Mouse (Mus musculus) embryonic facial prominence, embryonic 12.5 days (tissue): Measurements from ENCODE around the gene Cygb. TPM values are rescaled to one million over a fixed set of nuclear protein-coding genes. Genes with fewer than 3 reads are reported as not detected.

Experiments used
- ATAC-seq: fragments of 200-750 bp; cut with Nextera tagmentation; 2 replicates; pipeline ENCODE4 v1.8.0; 2017; ENCODE audit not compliant: insufficient number of reproducible peaks, insufficient read depth, low FRiP score, low TSS enrichment
- H3K27ac ChIP-seq: fragments of 300-500 bp; sonication (generic); 2 replicates; pipeline ENCODE4 v1.5.1; 2016; ENCODE audit warnings: mild to moderate bottlenecking
- H3K27me3 ChIP-seq: fragments of 300-500 bp; sonication (generic); 2 replicates; pipeline ENCODE4 v1.6.1; 2016; ENCODE audit warnings: mild to moderate bottlenecking, moderate library complexity
- H3K36me3 ChIP-seq: fragments of 300-500 bp; sonication (generic); 2 replicates; pipeline ENCODE4 v1.6.1; 2016; ENCODE audit warnings: mild to moderate bottlenecking
- H3K4me1 ChIP-seq: fragments of 300-500 bp; sonication (generic); 2 replicates; pipeline ENCODE4 v1.6.1; 2016
- H3K4me2 ChIP-seq: fragments of 300-500 bp; sonication (generic); replicated peaks from 2 replicates; pipeline ENCODE4 v1.6.1; 2016; ENCODE audit warnings: mild to moderate bottlenecking, moderate library complexity
- H3K4me3 ChIP-seq: fragments of 300-500 bp; sonication (generic); 2 replicates; pipeline ENCODE4 v1.5.1; 2016; ENCODE audit warnings: mild to moderate bottlenecking
- H3K9ac ChIP-seq: fragments of 300-500 bp; sonication (generic); 2 replicates; pipeline ENCODE4 v1.6.1; 2016; ENCODE audit warnings: mild to moderate bottlenecking, moderate library complexity
- H3K9me3 ChIP-seq: fragments of 300-500 bp; sonication (generic); 2 replicates; pipeline ENCODE4 v1.6.1; 2016; ENCODE audit warnings: mild to moderate bottlenecking, moderate library complexity
- WGBS: fragments of 180-500 bp; shearing (Covaris S2); methylation state at CpG from one replicate; pipeline ENCODE4 v1.1.7; 2016; 5-methylcytosine and 5-hydroxymethylcytosine counted together
- polyA plus RNA-seq: library from polyadenylated mRNA; unstranded; fragments of >200 nt; fragmentation: Nextera tagmentation; extraction: Ambion mirVana; gene quantifications from 2 replicates; pipeline ENCODE4 v1.2.1, GENCODE M21; 2016

Gene Cygb
- polyA plus RNA-seq, 1 experiment from 2014 or later: 7.1 TPM

- no peaks in the 10 kb centered on the region for H3K9me3 ChIP-seq
- H3K4me1 ChIP-seq: peaks cover 57% of the 10 kb centered on the region
- H3K4me2 ChIP-seq: no peak overlapping the region
- H3K27me3 ChIP-seq: peaks cover 31% of the 10 kb centered on the region
- no peak overlapping the region for H3K27ac ChIP-seq
- H3K4me3 ChIP-seq: no peak overlapping the region
- H3K36me3 ChIP-seq: no peaks in the 10 kb centered on the region
- no peak for ATAC-seq
- WGBS: 76% methylated on average over 8 of the region's 8 CpGs
- H3K9ac ChIP-seq: no peak overlapping the region
Observed at GRCm38 (mm10) chr11:116651339-116651738, 2.8 kb downstream of the Cygb start.

GRCm38 (mm10) chr11:116650811-116651210, 3.3 kb downstream of the Cygb start:
- Histone ChIP-seq H3K4me2 (no peak overlapping the region), H3K4me3 (no peak overlapping the region), H3K9me3 (no peaks in the 10 kb centered on the region), H3K27ac (no peak overlapping the region), H3K9ac (no peak overlapping the region), H3K27me3 (peaks cover 27% of the 10 kb centered on the region), H3K4me1 (peaks cover 62% of the 10 kb centered on the region), H3K36me3 (no peaks in the 10 kb centered on the region)
- WGBS: 77% methylated on average over 8 of the region's 8 CpGs
- ATAC-seq: no peak

- peaks cover 24% of the 10 kb centered on the region for H3K27me3 ChIP-seq
- 87% methylated on average over 13 of the region's 13 CpGs for WGBS
- no peak overlapping the region for H3K27ac ChIP-seq
- no peak overlapping the region for H3K4me2 ChIP-seq
- H3K4me1 ChIP-seq: peaks cover 70% of the 10 kb centered on the region
- H3K4me3 ChIP-seq: no peak overlapping the region
- H3K9ac ChIP-seq: no peak overlapping the region; the same call in 1 of the 2 replicates
- no peaks in the 10 kb centered on the region for H3K9me3 ChIP-seq
- no peak for ATAC-seq
- no peaks in the 10 kb centered on the region for H3K36me3 ChIP-seq
Observed at GRCm38 (mm10) chr11:116649711-116650337, 4.3 kb downstream of the Cygb start.

GRCm38 (mm10) chr11:116648976-116649375, 5.1 kb downstream of the Cygb start:
- ATAC-seq: no peak
- Histone ChIP-seq H3K27ac (no peak overlapping the region), H3K9me3 (no peaks in the 10 kb centered on the region), H3K27me3 (peaks cover 16% of the 10 kb centered on the region), H3K4me2 (no peak overlapping the region), H3K4me3 (no peak overlapping the region), H3K36me3 (no peaks in the 10 kb centered on the region), H3K9ac (no peak overlapping the region; the same call in 1 of the 2 replicates), H3K4me1 (peaks cover 70% of the 10 kb centered on the region)
- WGBS: 60% methylated on average over 10 of the region's 10 CpGs

DNA sequence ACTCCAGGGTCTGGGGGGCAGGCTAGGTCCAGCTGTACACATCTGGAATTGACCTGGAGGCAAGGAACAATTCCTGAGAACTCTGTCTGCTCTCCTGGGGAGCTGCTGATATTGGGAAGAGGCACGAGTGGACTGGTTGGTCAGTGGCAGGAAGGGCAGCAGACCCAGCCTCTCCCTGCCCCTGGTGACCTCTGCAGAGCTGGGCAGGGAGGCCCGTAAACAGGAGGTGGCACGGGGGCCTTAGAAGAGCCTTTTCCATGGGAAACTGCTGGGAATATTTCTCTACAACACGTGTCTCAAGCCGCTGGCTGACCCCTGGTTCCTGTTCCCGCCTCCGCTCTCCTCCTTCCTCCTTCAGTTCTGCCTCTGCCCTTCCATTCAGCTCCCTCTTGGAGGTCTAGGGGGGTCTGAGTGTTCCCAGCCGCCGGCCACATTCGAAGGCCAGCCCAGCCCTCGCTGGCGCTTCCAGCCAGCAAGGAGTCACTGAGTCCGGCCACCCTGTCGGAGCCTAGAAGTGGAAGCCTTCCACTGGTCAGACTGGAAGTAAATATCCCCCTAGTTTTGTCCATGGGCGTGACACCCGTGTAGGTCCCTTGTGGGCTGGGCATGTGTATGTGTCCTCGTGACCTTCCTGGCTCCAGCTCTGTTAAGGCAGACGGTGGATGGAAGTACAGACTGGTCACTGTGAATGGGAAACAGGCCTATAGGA, 5.7 kb downstream of the Cygb start:
- no peak for ATAC-seq
- H3K9me3 ChIP-seq: no peaks in the 10 kb centered on the region
- no peak overlapping the region for H3K4me3 ChIP-seq
- H3K4me2 ChIP-seq: no peak overlapping the region
- H3K27ac ChIP-seq: peak overlapping the region; percentile 80
- H3K4me1 ChIP-seq: peaks cover 72% of the 10 kb centered on the region
- H3K9ac ChIP-seq: no peak overlapping the region; the same call in 1 of the 2 replicates
- no peaks in the 10 kb centered on the region for H3K36me3 ChIP-seq
- H3K27me3 ChIP-seq: peaks cover 16% of the 10 kb centered on the region
- WGBS: 27% methylated on average over 18 of the region's 18 CpGs

DNA sequence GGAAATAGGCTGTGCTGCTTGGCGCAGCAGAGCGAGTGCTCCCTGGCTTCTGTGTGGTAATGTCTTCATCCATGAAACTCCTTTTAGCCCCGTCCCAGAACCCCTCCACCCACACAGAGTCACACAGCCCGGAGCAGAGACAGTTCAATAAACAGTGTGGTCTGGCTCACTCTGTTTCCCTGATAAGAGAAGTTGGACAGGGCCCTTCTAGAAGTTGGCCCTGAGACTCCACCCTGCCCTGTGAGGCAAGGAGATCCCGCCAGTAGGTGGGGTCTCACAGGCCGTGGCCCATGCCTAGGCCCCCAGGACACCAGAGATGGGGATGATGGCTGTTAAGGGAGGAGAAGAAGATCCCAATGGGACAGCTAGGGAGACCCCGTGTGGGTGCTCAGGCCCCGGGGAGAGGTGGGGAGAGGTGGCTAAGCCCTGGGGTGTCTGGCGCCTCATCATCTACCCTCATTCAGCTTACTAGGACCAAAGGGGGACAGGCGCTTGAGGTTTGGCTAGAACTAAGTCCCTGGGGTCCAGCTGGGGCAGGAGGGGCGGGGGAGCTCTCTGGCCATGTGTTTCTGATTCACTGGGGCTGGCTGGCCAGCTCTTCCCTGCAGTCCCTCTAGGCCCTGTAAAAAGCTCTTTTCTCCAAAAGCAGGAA, 6.6 kb downstream of the Cygb start:
- H3K4me3 ChIP-seq: no peak overlapping the region
- peak; percentile 23; the same call in 1 of the 2 replicates for ATAC-seq
- no peaks in the 10 kb centered on the region for H3K36me3 ChIP-seq
- 27% methylated on average over 11 of the region's 11 CpGs for WGBS
- H3K9me3 ChIP-seq: no peaks in the 10 kb centered on the region
- no peak overlapping the region for H3K9ac ChIP-seq
- H3K4me1 ChIP-seq: peaks cover 64% of the 10 kb centered on the region
- H3K27ac ChIP-seq: peak overlapping the region; percentile 80
- no peak overlapping the region for H3K4me2 ChIP-seq
- H3K27me3 ChIP-seq: peaks cover 7% of the 10 kb centered on the region

DNA sequence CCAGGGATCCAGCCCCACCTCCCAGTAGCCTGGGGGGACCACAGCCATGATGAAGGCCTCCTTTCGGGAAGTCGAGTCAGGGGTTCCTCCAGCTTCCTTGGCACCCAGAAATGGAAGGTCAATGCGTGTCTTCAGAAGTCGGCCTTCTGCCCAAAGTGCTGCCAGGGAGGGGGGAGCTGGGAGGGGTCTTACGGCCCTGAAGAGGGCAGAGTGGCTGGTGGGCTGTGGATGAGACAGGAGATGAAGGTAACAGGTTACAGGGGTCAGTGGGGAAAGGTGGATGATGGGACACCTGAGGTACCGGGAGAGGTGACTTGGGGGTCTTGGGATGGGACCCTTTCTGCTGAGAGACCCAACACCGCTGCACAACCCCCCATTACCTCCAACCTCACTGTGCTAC, 7.3 kb downstream of the Cygb start:
- Histone ChIP-seq H3K4me3 (no peak overlapping the region), H3K36me3 (no peaks in the 10 kb centered on the region), H3K4me1 (peaks cover 60% of the 10 kb centered on the region), H3K27ac (no peak overlapping the region), H3K4me2 (no peak overlapping the region), H3K9me3 (no peaks in the 10 kb centered on the region), H3K27me3 (0 out of 2 replicates have a peak, but pooled peaks cover 7% of the 10 kb centered on the region), H3K9ac (no peak overlapping the region)
- WGBS: 70% methylated on average over 7 of the region's 7 CpGs
- ATAC-seq: no peak

- no peaks in the 10 kb centered on the region for H3K9me3 ChIP-seq
- 49% methylated on average over 11 of the region's 11 CpGs for WGBS
- H3K27ac ChIP-seq: no peak overlapping the region
- H3K4me2 ChIP-seq: no peak overlapping the region
- 0 out of 2 replicates have a peak, but pooled peaks cover 8% of the 10 kb centered on the region for H3K27me3 ChIP-seq
- peaks cover 55% of the 10 kb centered on the region for H3K4me1 ChIP-seq
- no peaks in the 10 kb centered on the region for H3K36me3 ChIP-seq
- ATAC-seq: no peak
- H3K9ac ChIP-seq: no peak overlapping the region
- H3K4me3 ChIP-seq: no peak overlapping the region
Observed at GRCm38 (mm10) chr11:116646136-116646535, 8.0 kb downstream of the Cygb start.

DNA sequence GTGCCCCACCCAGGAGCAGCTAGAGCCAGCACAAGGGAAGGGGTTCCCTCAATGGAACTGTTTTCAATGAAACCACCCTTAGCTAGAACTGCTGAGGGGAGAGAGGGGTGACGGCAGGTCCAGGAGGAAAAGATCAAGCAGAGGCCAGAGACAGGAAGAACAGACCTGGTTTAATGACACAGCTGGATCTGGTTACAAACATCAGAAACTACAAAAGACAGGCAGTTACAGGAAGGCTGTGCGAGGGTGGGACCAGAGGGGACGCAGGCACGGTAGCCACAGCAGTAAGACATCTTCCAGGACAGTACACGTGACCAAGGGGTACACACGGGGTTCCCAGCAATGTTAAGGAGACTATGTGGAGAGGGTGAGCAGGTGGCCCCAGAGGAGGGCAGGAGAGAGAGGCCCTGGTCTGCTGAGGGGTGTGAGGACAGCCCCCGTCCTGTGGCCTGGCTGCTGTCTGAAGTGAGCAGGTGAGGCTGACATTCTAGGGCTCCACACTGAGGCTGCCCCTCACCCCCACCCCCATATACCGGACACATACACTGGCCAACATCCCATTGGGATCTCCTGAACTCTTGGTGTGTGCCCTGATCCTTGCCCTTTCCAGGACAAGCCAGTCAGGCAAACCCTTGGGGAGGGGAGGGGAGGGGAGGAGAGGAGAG, 8.5 kb downstream of the Cygb start:
- Histone ChIP-seq H3K4me3 (no peak overlapping the region), H3K4me2 (no peak overlapping the region), H3K9ac (no peak overlapping the region), H3K4me1 (peaks cover 55% of the 10 kb centered on the region), H3K27ac (peak overlapping the region; percentile 51; the same call in 1 of the 2 replicates), H3K27me3 (0 out of 2 replicates have a peak, but pooled peaks cover 8% of the 10 kb centered on the region), H3K9me3 (no peaks in the 10 kb centered on the region), H3K36me3 (no peaks in the 10 kb centered on the region)
- peak; percentile 7; the same call in 1 of the 2 replicates for ATAC-seq
- WGBS: 20% methylated on average over 8 of the region's 8 CpGs

DNA sequence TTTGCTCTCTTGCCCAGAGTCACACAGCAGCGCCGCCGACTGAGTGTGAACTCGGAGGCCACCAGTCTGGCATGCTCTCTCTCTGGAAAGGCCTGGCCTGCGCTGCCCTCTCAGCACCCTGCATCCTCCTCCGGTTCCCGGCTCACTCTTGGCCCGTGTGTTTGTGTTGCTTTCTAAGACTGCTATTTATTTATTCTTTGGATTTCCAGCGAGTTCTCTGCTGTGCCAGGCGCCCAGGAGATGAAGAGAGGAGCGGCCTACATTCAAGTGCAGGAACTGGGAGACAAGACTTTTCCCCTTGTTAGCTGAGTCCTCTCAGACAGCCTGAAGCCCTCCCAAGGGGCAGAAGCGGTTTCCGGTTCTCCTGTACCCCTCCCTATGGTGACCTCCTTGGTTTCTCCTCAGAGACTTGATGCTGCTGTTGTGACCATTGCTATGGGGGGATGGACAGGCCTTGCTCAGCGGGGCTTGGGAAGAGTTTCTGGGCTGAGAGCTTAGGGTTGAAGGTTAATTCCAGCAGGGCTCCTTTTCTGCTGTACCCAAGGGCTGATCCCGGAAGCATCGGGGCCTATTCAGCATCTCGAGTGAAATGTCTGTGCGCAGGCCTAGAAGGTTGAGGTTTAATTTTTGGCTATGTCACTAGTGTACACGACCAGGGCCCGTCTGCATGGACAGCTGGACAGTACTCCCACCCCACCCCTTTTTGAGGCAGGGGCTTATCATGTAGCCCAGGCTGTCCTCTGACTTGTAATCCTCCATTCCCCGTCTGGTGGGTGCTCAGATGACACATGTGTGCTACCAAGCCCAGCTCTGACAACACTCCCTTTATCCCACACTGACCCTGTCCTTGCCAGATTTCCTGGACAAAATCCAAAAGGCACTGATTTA, 9.6 kb downstream of the Cygb start:
- 37% methylated on average over 21 of the region's 21 CpGs for WGBS
- H3K27ac ChIP-seq: peak overlapping the region; percentile 48; the same call in 1 of the 2 replicates
- 0 out of 2 replicates have a peak, but pooled peaks cover 4% of the 10 kb centered on the region for H3K27me3 ChIP-seq
- H3K4me1 ChIP-seq: peaks cover 55% of the 10 kb centered on the region
- H3K36me3 ChIP-seq: no peaks in the 10 kb centered on the region
- H3K9me3 ChIP-seq: no peaks in the 10 kb centered on the region
- H3K4me3 ChIP-seq: no peak overlapping the region
- peak overlapping the region; percentile 51; the same call in 1 of the 2 replicates for H3K4me2 ChIP-seq
- H3K9ac ChIP-seq: no peak overlapping the region
- ATAC-seq: no peak
